Mouse (Mus musculus): ENCODE measurements around the gene Cd81.
A peak's percentile ranks its signal among the peaks of the same experiment; 100 is the strongest.

The Cd81 gene

GRCm38 (mm10) chr7:143052626-143053007, at the start of gene Cd81:
Gene Cd81 (plus strand): TSS chr7:143052739.
- DNase-seq (ENCODE audit: low read depth, low spot score), result peak; percentile 57

GRCm38 (mm10) chr7:143004727-143005343, 47.7 kb upstream of the Cd81 start, which contains the start of gene Tspan32:
Gene Tspan32 (plus strand): TSS chr7:143005046.
- no peak for DNase-seq (ENCODE audit: low read depth, low spot score)

GRCm38 (mm10) chr7:143005344-143006096, 47.0 kb upstream of the Cd81 start:
- no peak for DNase-seq (ENCODE audit: low read depth, low spot score)

- no peak for DNase-seq (ENCODE audit: low read depth, low spot score)
These were observed 46.3 kb upstream of the Cd81 start for GRCm38 (mm10) chr7:143006097-143006755.

GRCm38 (mm10) chr7:143006756-143007598, 45.6 kb upstream of the Cd81 start:
- no peak for DNase-seq (ENCODE audit: low read depth, low spot score)

GRCm38 (mm10) chr7:143007599-143008369, 44.8 kb upstream of the Cd81 start:
- DNase-seq (ENCODE audit: low read depth, low spot score), result peak; percentile 87

GRCm38 (mm10) chr7:143008370-143008926, 44.1 kb upstream of the Cd81 start:
- no peak for DNase-seq (ENCODE audit: low read depth, low spot score)

GRCm38 (mm10) chr7:143008996-143009665, 43.4 kb upstream of the Cd81 start:
- no peak for DNase-seq (ENCODE audit: low read depth, low spot score)

- no peak for DNase-seq (ENCODE audit: low read depth, low spot score)
These were observed 42.5 kb upstream of the Cd81 start for GRCm38 (mm10) chr7:143009996-143010395.

- DNase-seq (ENCODE audit: low read depth, low spot score), result no peak
These were observed 41.3 kb upstream of the Cd81 start for GRCm38 (mm10) chr7:143011226-143011625.

GRCm38 (mm10) chr7:143012230-143012875, 40.2 kb upstream of the Cd81 start:
- no peak for DNase-seq (ENCODE audit: low read depth, low spot score)

GRCm38 (mm10) chr7:143013420-143014178, 38.9 kb upstream of the Cd81 start:
- no peak for DNase-seq (ENCODE audit: low read depth, low spot score)

GRCm38 (mm10) chr7:143014862-143015659, 37.5 kb upstream of the Cd81 start:
- no peak for DNase-seq (ENCODE audit: low read depth, low spot score)

- DNase-seq (ENCODE audit: low read depth, low spot score), result no peak
These were observed 36.6 kb upstream of the Cd81 start for GRCm38 (mm10) chr7:143015755-143016423.

GRCm38 (mm10) chr7:143016424-143017142, 36.0 kb upstream of the Cd81 start:
- no peak for DNase-seq (ENCODE audit: low read depth, low spot score)

- no peak for DNase-seq (ENCODE audit: low read depth, low spot score)
These were observed 35.4 kb upstream of the Cd81 start for GRCm38 (mm10) chr7:143017181-143017580.

GRCm38 (mm10) chr7:143020040-143020439, 32.5 kb upstream of the Cd81 start:
- DNase-seq (ENCODE audit: low read depth, low spot score), result no peak
